Mouse (Mus musculus): ENCODE results near the gene Eddm3b. TPM values are rescaled to one million over a fixed set of nuclear protein-coding genes. Genes with fewer than 3 reads are reported as not detected.

The Eddm3b gene
- polyA plus RNA-seq (2015; fragmentation: Nextera tagmentation; extraction: Ambion mirVana), result 0.07 TPM in 2 replicates

DNA sequence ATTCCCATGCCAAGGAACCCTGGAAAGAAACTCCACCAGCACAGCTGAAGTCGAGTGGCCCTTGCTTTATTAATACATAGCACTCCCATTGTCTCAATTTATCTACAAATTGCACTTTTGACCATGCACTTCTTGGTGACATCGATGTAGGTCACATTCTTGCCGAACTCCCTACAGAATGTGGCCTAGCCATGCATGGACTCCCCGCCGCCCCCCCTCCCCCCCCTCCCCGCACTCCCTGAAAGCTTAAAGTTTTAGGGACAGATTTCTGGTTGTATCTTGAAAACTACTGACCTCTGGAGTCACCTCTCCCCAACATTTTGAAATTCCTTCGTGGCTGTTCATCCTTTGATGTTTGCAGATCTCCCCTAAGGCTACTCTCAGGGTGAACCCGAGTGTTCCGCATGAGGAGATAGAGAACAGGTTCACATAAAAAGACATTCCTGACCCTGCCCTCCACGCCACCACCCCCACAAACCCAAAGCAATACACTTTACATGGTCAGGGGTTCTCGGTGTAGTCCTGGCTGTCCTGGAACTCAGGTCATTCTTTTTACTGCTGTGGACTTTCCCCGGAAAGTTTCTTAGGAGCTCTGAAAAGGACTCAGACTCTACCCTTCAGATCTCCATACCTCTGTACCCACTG lies at the start of gene Eddm3b:
Gene Eddm3b (plus strand): TSS at position 511 of the 645 bp plus-strand sequence.
- TF ChIP-seq EP300 (IDR thresholded peaks at IDR 0.05; ENCODE audit: low read depth), result no peak
- no peak for TF ChIP-seq CTCF (IDR thresholded peaks at IDR 0.05; ENCODE audit: low read depth)
- no peak within 1 kb of the TSS for H3K4me3 ChIP-seq (ENCODE audit: low read depth, low read length)
- H3K27me3 ChIP-seq (ENCODE audit: insufficient read depth, low read length), result no peaks in the 10 kb centered on the region
- no peaks in the 10 kb centered on the region for H3K36me3 ChIP-seq (replicated peaks; ENCODE audit: insufficient read depth, low read length)
- H3K27ac ChIP-seq (ENCODE audit: low read depth), result no peak within 1 kb of the TSS
- H3K9me3 ChIP-seq (ENCODE audit: low read length), result peaks cover under 1% of the 10 kb centered on the region; the same call in 1 of the 2 replicates
- WGBS (ENCODE audit: insufficient replicate concordance), result 63% methylated on average over 12 of the region's 12 CpGs
- H3K4me2 ChIP-seq (ENCODE audit: low read depth, low read length), result no peak within 1 kb of the TSS
- ATAC-seq (no peak), DNase-seq (no peak)
- no peaks in the 10 kb centered on the region for H3K4me1 ChIP-seq (ENCODE audit: insufficient read depth)
- no peak within 1 kb of the TSS for H3K9ac ChIP-seq (replicated peaks)

- 86% methylated on average over 5 of the region's 5 CpGs for WGBS (ENCODE audit: insufficient replicate concordance)
- H3K9ac ChIP-seq (replicated peaks), result no peak overlapping the region
- DNase-seq, result no peak
Measured at GRCm38 (mm10) chr14:51068956-51069355, 45.3 kb upstream of the Eddm3b start.

DNA sequence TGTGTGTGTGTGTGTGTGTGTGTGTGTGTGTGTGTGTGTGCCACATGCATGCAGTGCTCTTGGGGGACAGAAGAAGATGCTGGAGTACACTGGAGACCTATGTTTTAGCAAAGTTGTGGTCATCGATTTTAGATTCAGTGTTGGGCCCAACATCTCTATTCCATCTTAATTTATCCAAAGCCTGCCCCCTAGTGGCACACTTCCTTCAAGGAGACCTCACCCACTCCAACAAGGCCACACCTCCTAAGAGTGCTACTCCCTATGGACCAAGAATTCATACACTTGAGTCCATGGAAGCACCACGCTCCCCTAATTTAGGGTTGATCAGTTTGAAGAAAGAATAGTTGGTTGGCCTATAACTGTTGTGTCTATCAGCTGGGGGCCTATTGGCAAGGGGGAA lies 44.6 kb upstream of the Eddm3b start:
- Histone ChIP-seq H3K4me3 (ENCODE audit: low read depth, low read length) (no peak overlapping the region), H3K4me2 (ENCODE audit: low read depth, low read length) (no peak overlapping the region), H3K9me3 (ENCODE audit: low read length) (no peaks in the 10 kb centered on the region), H3K9ac (replicated peaks) (no peak overlapping the region), H3K4me1 (ENCODE audit: insufficient read depth) (peaks cover 6% of the 10 kb centered on the region), H3K36me3 (replicated peaks; ENCODE audit: insufficient read depth, low read length) (no peaks in the 10 kb centered on the region), H3K27me3 (ENCODE audit: insufficient read depth, low read length) (no peaks in the 10 kb centered on the region), H3K27ac (ENCODE audit: low read depth) (no peak overlapping the region)
- TF ChIP-seq CTCF (IDR thresholded peaks at IDR 0.05; ENCODE audit: low read depth) (peak; percentile 58), EP300 (IDR thresholded peaks at IDR 0.05; ENCODE audit: low read depth) (no peak)
- ATAC-seq (no peak), DNase-seq (peak; percentile 63)
- WGBS (ENCODE audit: insufficient replicate concordance), result 77% methylated on average over 2 of the region's 2 CpGs

More at GRCm38 (mm10) chr14:51068956-51069355, 45.3 kb upstream of the Eddm3b start:
- Histone ChIP-seq H3K36me3 (replicated peaks; ENCODE audit: insufficient read depth, low read length) (no peaks in the 10 kb centered on the region), H3K9me3 (ENCODE audit: low read length) (no peaks in the 10 kb centered on the region), H3K4me3 (ENCODE audit: low read depth, low read length) (no peak overlapping the region), H3K4me2 (ENCODE audit: low read depth, low read length) (no peak overlapping the region), H3K27me3 (ENCODE audit: insufficient read depth, low read length) (no peaks in the 10 kb centered on the region), H3K4me1 (ENCODE audit: insufficient read depth) (peaks cover 6% of the 10 kb centered on the region), H3K27ac (ENCODE audit: low read depth) (no peak overlapping the region)
- no peak for ATAC-seq
- TF ChIP-seq EP300 (IDR thresholded peaks at IDR 0.05; ENCODE audit: low read depth), result no peak
- TF ChIP-seq CTCF (IDR thresholded peaks at IDR 0.05; ENCODE audit: low read depth), result no peak

DNA sequence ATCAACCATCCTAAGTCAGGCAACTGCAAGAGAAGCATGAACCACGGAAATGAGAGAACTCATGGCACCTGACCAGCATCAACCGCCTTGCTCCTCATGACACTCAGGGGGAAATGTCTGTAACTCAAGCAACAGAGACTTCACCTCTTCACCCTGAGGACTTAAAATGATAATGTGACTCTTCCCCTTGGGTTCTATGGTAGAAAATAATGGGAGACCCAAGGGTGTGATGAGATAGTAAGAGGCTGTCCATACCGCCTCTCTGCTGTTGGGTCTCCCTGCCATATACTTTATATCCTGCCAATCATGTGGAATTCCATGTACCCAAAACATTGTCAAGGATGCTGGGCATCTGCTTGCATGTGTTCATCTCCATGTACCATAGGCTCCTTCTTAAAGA lies 39.9 kb upstream of the Eddm3b start, which contains the start of gene Olfr750:
Gene Olfr750 (minus strand): TSS at position 101 of the 400 bp plus-strand sequence.
- Histone ChIP-seq H3K4me3 (ENCODE audit: low read depth, low read length) (no peak within 1 kb of the TSS), H3K36me3 (replicated peaks; ENCODE audit: insufficient read depth, low read length) (no peaks in the 10 kb centered on the region), H3K9ac (replicated peaks) (no peak within 1 kb of the TSS), H3K9me3 (ENCODE audit: low read length) (no peaks in the 10 kb centered on the region), H3K4me1 (ENCODE audit: insufficient read depth) (no peaks in the 10 kb centered on the region), H3K27me3 (ENCODE audit: insufficient read depth, low read length) (no peaks in the 10 kb centered on the region), H3K27ac (ENCODE audit: low read depth) (no peak within 1 kb of the TSS), H3K4me2 (ENCODE audit: low read depth, low read length) (no peak within 1 kb of the TSS)
- DNase-seq (no peak), ATAC-seq (no peak)
- 82% methylated on average over 3 of the region's 3 CpGs for WGBS (ENCODE audit: insufficient replicate concordance)
- TF ChIP-seq EP300 (IDR thresholded peaks at IDR 0.05; ENCODE audit: low read depth) (no peak), CTCF (IDR thresholded peaks at IDR 0.05; ENCODE audit: low read depth) (no peak)

GRCm38 (mm10) chr14:51079180-51079579 lies 35.0 kb upstream of the Eddm3b start:
- TF ChIP-seq EP300 (IDR thresholded peaks at IDR 0.05; ENCODE audit: low read depth) (no peak), CTCF (IDR thresholded peaks at IDR 0.05; ENCODE audit: low read depth) (no peak)
- Histone ChIP-seq H3K36me3 (replicated peaks; ENCODE audit: insufficient read depth, low read length) (no peaks in the 10 kb centered on the region), H3K27me3 (ENCODE audit: insufficient read depth, low read length) (peaks cover 6% of the 10 kb centered on the region; the same call in 1 of the 2 replicates), H3K9ac (replicated peaks) (no peak overlapping the region), H3K27ac (ENCODE audit: low read depth) (no peak overlapping the region), H3K9me3 (ENCODE audit: low read length) (no peaks in the 10 kb centered on the region), H3K4me1 (ENCODE audit: insufficient read depth) (peaks cover 5% of the 10 kb centered on the region), H3K4me2 (ENCODE audit: low read depth, low read length) (no peak overlapping the region), H3K4me3 (ENCODE audit: low read depth, low read length) (no peak overlapping the region)
- 76% methylated on average over 1 of the region's 1 CpGs for WGBS (ENCODE audit: insufficient replicate concordance)
- no peak for DNase-seq
- no peak for ATAC-seq

DNA sequence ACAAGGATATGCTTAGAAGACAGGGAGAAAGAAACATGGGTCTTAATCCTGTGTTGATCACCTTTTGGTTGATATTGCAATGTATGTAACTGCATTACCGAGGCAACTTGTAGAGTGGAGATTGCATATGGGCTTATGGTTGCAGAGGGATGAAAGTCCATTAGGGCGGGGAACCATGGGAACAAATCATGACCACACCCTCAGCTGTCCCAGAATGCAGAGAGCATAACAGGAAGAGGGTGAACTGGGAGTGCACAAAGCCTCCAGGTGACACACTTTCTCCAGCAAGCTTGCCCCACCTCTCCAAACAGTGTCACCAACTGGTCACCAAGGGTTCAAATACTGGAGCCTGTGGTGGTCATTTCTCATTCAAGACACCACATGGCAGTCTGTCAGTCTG lies 33.2 kb upstream of the Eddm3b start:
- no peak overlapping the region for H3K4me2 ChIP-seq (ENCODE audit: low read depth, low read length)
- TF ChIP-seq EP300 (IDR thresholded peaks at IDR 0.05; ENCODE audit: low read depth) (no peak), CTCF (IDR thresholded peaks at IDR 0.05; ENCODE audit: low read depth) (no peak)
- H3K36me3 ChIP-seq (replicated peaks; ENCODE audit: insufficient read depth, low read length), result no peaks in the 10 kb centered on the region
- no peak overlapping the region for H3K9ac ChIP-seq (replicated peaks)
- 69% methylated on average over 2 of the region's 2 CpGs for WGBS (ENCODE audit: insufficient replicate concordance)
- H3K4me3 ChIP-seq (ENCODE audit: low read depth, low read length), result no peak overlapping the region
- no peaks in the 10 kb centered on the region for H3K9me3 ChIP-seq (ENCODE audit: low read length)
- no peak overlapping the region for H3K27ac ChIP-seq (ENCODE audit: low read depth)
- DNase-seq (no peak), ATAC-seq (peak; percentile 63)
- peaks cover 6% of the 10 kb centered on the region; the same call in 1 of the 2 replicates for H3K27me3 ChIP-seq (ENCODE audit: insufficient read depth, low read length)
- peaks cover 15% of the 10 kb centered on the region for H3K4me1 ChIP-seq (ENCODE audit: insufficient read depth)

Measured in liver, postnatal 0 days (tissue).